Mouse (Mus musculus) limb, embryonic 14.5 days (tissue): ENCODE measurements around the gene Zfand3. TPM values are rescaled to one million over a fixed set of nuclear protein-coding genes. Genes with fewer than 3 reads are reported as not detected.
A peak's percentile ranks its signal among the peaks of the same experiment; 100 is the strongest.

Source experiments
- ATAC-seq: fragments of 200-750 bp; cut with Nextera tagmentation; 2 replicates; pipeline ENCODE4 v1.8.0; 2017; ENCODE audit warnings: low read depth, moderate number of reproducible peaks, moderate TSS enrichment; ENCODE audit not compliant: low FRiP score
- DNase-seq: peaks from one replicate; pipeline ENCODE4 v3.0.0-alpha.2; 2015; ENCODE audit warnings: low spot score
- H3K27ac ChIP-seq: fragments of 300-500 bp; sonication (generic); replicated peaks from 2 replicates; pipeline ENCODE4 v1.5.1; 2014; ENCODE audit warnings: low read depth, mild to moderate bottlenecking, low read length, moderate library complexity, mixed read lengths
- H3K27me3 ChIP-seq: fragments of 300-500 bp; sonication (generic); 2 replicates; pipeline ENCODE4 v1.6.1; 2014; ENCODE audit warnings: low read length, mixed read lengths; ENCODE audit not compliant: control insufficient read depth, insufficient read depth
- H3K36me3 ChIP-seq: fragments of 300-500 bp; sonication (generic); 2 replicates; pipeline ENCODE4 v1.6.1; 2014; ENCODE audit warnings: mild to moderate bottlenecking, low read length, moderate library complexity, mixed read lengths; ENCODE audit not compliant: control insufficient read depth, insufficient read depth
- H3K4me1 ChIP-seq: fragments of 300-500 bp; sonication (generic); 2 replicates; pipeline ENCODE4 v1.6.1; 2014; ENCODE audit warnings: antibody characterized with exemption, low read length, mixed read lengths; ENCODE audit not compliant: control insufficient read depth, insufficient read depth
- H3K4me2 ChIP-seq: fragments of 300-500 bp; sonication (generic); replicated peaks from 2 replicates; pipeline ENCODE4 v1.6.1; 2014; ENCODE audit warnings: low read depth, mild to moderate bottlenecking, low read length, moderate library complexity; ENCODE audit not compliant: severe bottlenecking
- H3K4me3 ChIP-seq: fragments of 300-500 bp; sonication (generic); replicated peaks from 2 replicates; pipeline ENCODE4 v1.5.1; 2014; ENCODE audit warnings: low read length
- H3K9ac ChIP-seq: fragments of 300-500 bp; sonication (generic); 2 replicates; pipeline ENCODE4 v1.6.1; 2014; ENCODE audit warnings: mild to moderate bottlenecking, low read depth, low read length, moderate library complexity; ENCODE audit not compliant: severe bottlenecking
- H3K9me3 ChIP-seq: fragments of 300-500 bp; sonication (generic); 2 replicates; pipeline ENCODE4 v1.6.1; 2016; ENCODE audit warnings: low read length; ENCODE audit not compliant: control insufficient read depth
- POLR2A ChIP-seq: fragments of 200-500 bp; IDR thresholded peaks from 2 replicates; pipeline ENCODE4 v1.8.0; 2012; ENCODE audit warnings: inconsistent platforms, mild to moderate bottlenecking, moderate library complexity, borderline replicate concordance; ENCODE audit not compliant: insufficient read depth, insufficient read length; ENCODE audit errors: extremely low read depth
- WGBS: fragments of 180-500 bp; shearing (Covaris S2); extraction: QIAGEN DNeasy Blood & Tissue Kit; methylation state at CpG from one replicate; pipeline ENCODE4 v1.1.7; 2014; 5-methylcytosine and 5-hydroxymethylcytosine counted together
- polyA plus RNA-seq, 2 experiments: library from polyadenylated mRNA; depleted of rRNA in 1 of 2; stranded (reverse) in 1 of 2; unstranded in 1 of 2; fragments of >200 nt; fragmentation: Nextera tagmentation in 1 of 2; extraction: Ambion mirVana in 1 of 2; gene quantifications; 2 replicates each; pipeline versions ENCODE4 v1.2.1 to v1.2.3; 2012 to 2014

Gene Zfand3
- polyA plus RNA-seq, 2 experiments, result 43.1 to 107 TPM

GRCm38 (mm10) chr17:30182063-30182462 lies 177.5 kb downstream of the Zfand3 start:
- Histone ChIP-seq H3K4me3 (no peak overlapping the region), H3K27me3 (no peaks in the 10 kb centered on the region), H3K4me1 (peaks cover under 1% of the 10 kb centered on the region; the same call in 1 of the 2 replicates), H3K9me3 (no peaks in the 10 kb centered on the region), H3K36me3 (peaks cover 11% of the 10 kb centered on the region), H3K27ac (no peak overlapping the region), H3K9ac (no peak overlapping the region), H3K4me2 (no peak overlapping the region)
- TF ChIP-seq POLR2A, result no peak
- WGBS, result 79% methylated on average over 2 of the region's 2 CpGs
- ATAC-seq (no peak), DNase-seq (no peak)

GRCm38 (mm10) chr17:30183561-30183960 lies 179.0 kb downstream of the Zfand3 start:
- no peak overlapping the region for H3K4me2 ChIP-seq
- H3K4me3 ChIP-seq, result no peak overlapping the region
- H3K9ac ChIP-seq, result no peak overlapping the region
- no peaks in the 10 kb centered on the region for H3K9me3 ChIP-seq
- no peak overlapping the region for H3K27ac ChIP-seq
- no peaks in the 10 kb centered on the region for H3K36me3 ChIP-seq
- H3K27me3 ChIP-seq, result no peaks in the 10 kb centered on the region
- WGBS, result 78% methylated on average over 6 of the region's 6 CpGs
- TF ChIP-seq POLR2A, result no peak
- DNase-seq (no peak), ATAC-seq (no peak)
- peaks cover 15% of the 10 kb centered on the region for H3K4me1 ChIP-seq

GRCm38 (mm10) chr17:30187154-30187553 lies 182.6 kb downstream of the Zfand3 start:
- Histone ChIP-seq H3K4me3 (no peak overlapping the region), H3K36me3 (no peaks in the 10 kb centered on the region), H3K9ac (no peak overlapping the region), H3K27ac (no peak overlapping the region), H3K9me3 (no peaks in the 10 kb centered on the region), H3K4me2 (no peak overlapping the region), H3K27me3 (no peaks in the 10 kb centered on the region), H3K4me1 (peaks cover 27% of the 10 kb centered on the region)
- WGBS, result 81% methylated on average over 6 of the region's 6 CpGs
- DNase-seq, result no peak
- ATAC-seq, result no peak
- TF ChIP-seq POLR2A, result no peak

- DNase-seq (no peak), ATAC-seq (no peak)
- Histone ChIP-seq H3K4me2 (no peak overlapping the region), H3K27ac (no peak overlapping the region), H3K4me3 (no peak overlapping the region), H3K36me3 (peaks cover 1% of the 10 kb centered on the region; the same call in 1 of the 2 replicates), H3K4me1 (peaks cover 27% of the 10 kb centered on the region), H3K27me3 (no peaks in the 10 kb centered on the region), H3K9ac (no peak overlapping the region), H3K9me3 (no peaks in the 10 kb centered on the region)
- WGBS, result 30% methylated on average over 5 of the region's 5 CpGs
- TF ChIP-seq POLR2A, result no peak
Measured at GRCm38 (mm10) chr17:30187581-30187980, 183.0 kb downstream of the Zfand3 start.

- H3K27ac ChIP-seq, result no peak overlapping the region
- WGBS, result 18% methylated on average over 20 of the region's 20 CpGs
- no peak overlapping the region for H3K9ac ChIP-seq
- peaks cover 5% of the 10 kb centered on the region; the same call in 1 of the 2 replicates for H3K36me3 ChIP-seq
- H3K9me3 ChIP-seq, result no peaks in the 10 kb centered on the region
- H3K4me1 ChIP-seq, result peaks cover 27% of the 10 kb centered on the region
- DNase-seq (no peak), ATAC-seq (no peak; the same call in 1 of the 2 replicates)
- TF ChIP-seq POLR2A, result no peak
- no peak overlapping the region for H3K4me3 ChIP-seq
- no peaks in the 10 kb centered on the region for H3K27me3 ChIP-seq
- H3K4me2 ChIP-seq, result peak overlapping the region; percentile 15; the same call in 1 of the 2 replicates
Measured at GRCm38 (mm10) chr17:30188031-30188981, 183.8 kb downstream of the Zfand3 start.
